Mouse (Mus musculus): ENCODE data around the gene Veph1.

DNA sequence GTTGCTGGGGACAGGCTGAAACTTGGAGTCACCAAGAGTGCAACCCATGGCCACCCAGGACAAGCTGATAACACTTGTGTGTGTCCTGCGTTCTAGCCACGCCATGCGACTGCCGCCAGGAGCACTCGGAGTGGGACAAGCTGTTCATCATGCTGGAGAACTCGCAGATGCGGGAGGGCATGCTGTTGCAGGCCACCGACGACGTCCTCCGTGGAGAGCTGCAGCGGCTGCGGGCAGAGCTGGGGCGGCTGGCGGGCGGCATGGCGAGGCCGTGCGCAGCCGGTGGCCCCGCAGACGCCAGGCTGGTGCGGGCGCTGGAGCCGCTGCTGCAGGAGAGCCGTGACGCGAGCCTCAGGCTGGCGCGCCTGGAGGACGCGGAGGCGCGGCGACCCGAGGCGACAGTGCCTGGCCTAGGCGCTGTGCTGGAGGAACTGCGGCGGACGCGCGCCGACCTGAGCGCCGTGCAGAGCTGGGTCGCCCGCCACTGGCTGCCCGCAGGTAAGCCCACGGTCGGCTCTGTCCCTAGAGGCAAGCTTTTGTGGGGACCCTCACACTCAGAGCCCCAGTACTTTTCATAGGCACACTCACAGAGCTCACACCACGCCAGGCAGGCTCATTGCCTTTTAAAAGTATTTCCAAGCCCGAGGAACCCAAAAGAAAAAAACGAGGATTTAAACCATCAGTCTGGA, 75.9 kb downstream of the Veph1 start:
- TF ChIP-seq ZKSCAN1 (IDR thresholded peaks at IDR 0.05; ENCODE audit: borderline replicate concordance, low read depth, low read length) (no peak), POLR2A (IDR thresholded peaks at IDR 0.05; ENCODE audit: low read depth, low read length) (no peak), SMC3 (IDR thresholded peaks at IDR 0.05; ENCODE audit: low read depth, low read length) (no peak), MEF2A (IDR thresholded peaks at IDR 0.05; ENCODE audit: borderline replicate concordance, low read depth, low read length) (no peak), RAD21 (IDR thresholded peaks at IDR 0.05; ENCODE audit: low read depth, low read length) (no peak), CTCF (conservative IDR thresholded peaks at IDR 0.05 in 1 of 2, IDR thresholded peaks at IDR 0.05 in 1 of 2; ENCODE audit: low read depth in 2 of 2, low read length in 2 of 2) (no peak), KAT2A (IDR thresholded peaks at IDR 0.05; ENCODE audit: insufficient replicate concordance, low read length) (no peak), MXI1 (IDR thresholded peaks at IDR 0.05; ENCODE audit: low read depth, low read length) (no peak), CHD2 (IDR thresholded peaks at IDR 0.05; ENCODE audit: low read length) (no peak), POLR2AphosphoS2 (IDR thresholded peaks at IDR 0.05; ENCODE audit: low read depth, low read length) (no peak), MAZ (IDR thresholded peaks at IDR 0.05; ENCODE audit: low read depth, low read length) (no peak), GABPA (IDR thresholded peaks at IDR 0.05; ENCODE audit: insufficient replicate concordance, low read depth, low read length) (no peak), EP300 (IDR thresholded peaks at IDR 0.05; ENCODE audit: low read length) (no peak)
